Mouse (Mus musculus) MN1 (cell line): ENCODE results near the gene Cldn2.

Experiments
- DNase-seq: peaks from one replicate; pipeline ENCODE4 v3.0.0-alpha.2; 2016; ENCODE audit warnings: low spot score

The Cldn2 gene

GRCm38 (mm10) chrX:139808085-139808484 is 7.5 kb downstream of the Cldn2 start:
- no peak for DNase-seq

GRCm38 (mm10) chrX:139808501-139808900 is 7.9 kb downstream of the Cldn2 start:
- DNase-seq = no peak

GRCm38 (mm10) chrX:139812636-139813298 is 12.1 kb downstream of the Cldn2 start:
- DNase-seq = no peak

GRCm38 (mm10) chrX:139813299-139814002 is 12.8 kb downstream of the Cldn2 start:
- no peak for DNase-seq

GRCm38 (mm10) chrX:139814018-139814635 is 13.5 kb downstream of the Cldn2 start:
- no peak for DNase-seq

- no peak for DNase-seq
Observed at GRCm38 (mm10) chrX:139815201-139815600, 14.6 kb downstream of the Cldn2 start.

GRCm38 (mm10) chrX:139825402-139825801 is 24.8 kb downstream of the Cldn2 start:
- DNase-seq = no peak

- no peak for DNase-seq
Observed at GRCm38 (mm10) chrX:139826926-139827325, 26.3 kb downstream of the Cldn2 start.

- DNase-seq = no peak
Observed at GRCm38 (mm10) chrX:139828363-139829092, 27.9 kb downstream of the Cldn2 start.

- peak; percentile 43 for DNase-seq
Observed at GRCm38 (mm10) chrX:139832464-139832863, 31.8 kb downstream of the Cldn2 start.

GRCm38 (mm10) chrX:139839057-139839456 is 38.4 kb downstream of the Cldn2 start:
- no peak for DNase-seq

GRCm38 (mm10) chrX:139841091-139841490 is 40.5 kb downstream of the Cldn2 start:
- no peak for DNase-seq

- no peak for DNase-seq
Observed at GRCm38 (mm10) chrX:139854795-139855194, 54.2 kb downstream of the Cldn2 start.

- no peak for DNase-seq
Observed at GRCm38 (mm10) chrX:139859402-139859801, 58.8 kb downstream of the Cldn2 start.
